Mouse (Mus musculus) urinary bladder, postnatal 36 days (tissue): Measurements from ENCODE around the gene Sema5a.

Source experiments
- DNase-seq, 2 experiments: peaks; one replicate each; pipeline ENCODE4 v3.0.0; 2022; ENCODE audit warnings: low spot score in 2 of 2, mixed read lengths in 1 of 2

Sema5a gene

DNA sequence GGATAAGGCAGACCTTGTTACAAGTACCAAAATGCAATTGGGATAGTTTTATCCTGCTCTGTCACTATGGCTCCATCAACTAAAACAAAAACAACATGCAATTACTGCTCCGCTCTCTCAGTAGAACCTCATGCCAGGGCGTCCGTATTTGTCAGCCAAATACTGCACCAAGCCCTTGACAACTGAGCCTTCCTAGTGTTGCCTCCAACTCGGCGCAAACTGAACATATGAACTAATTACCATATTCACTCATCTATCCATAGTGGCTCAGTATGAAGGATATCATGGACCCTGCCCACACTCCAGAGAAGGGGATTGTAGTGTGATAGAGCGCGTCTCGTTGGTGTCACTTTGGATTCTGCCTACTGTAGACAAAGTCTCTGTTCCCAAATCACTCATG, 389.1 kb downstream of the Sema5a start:
- no peak for DNase-seq

DNA sequence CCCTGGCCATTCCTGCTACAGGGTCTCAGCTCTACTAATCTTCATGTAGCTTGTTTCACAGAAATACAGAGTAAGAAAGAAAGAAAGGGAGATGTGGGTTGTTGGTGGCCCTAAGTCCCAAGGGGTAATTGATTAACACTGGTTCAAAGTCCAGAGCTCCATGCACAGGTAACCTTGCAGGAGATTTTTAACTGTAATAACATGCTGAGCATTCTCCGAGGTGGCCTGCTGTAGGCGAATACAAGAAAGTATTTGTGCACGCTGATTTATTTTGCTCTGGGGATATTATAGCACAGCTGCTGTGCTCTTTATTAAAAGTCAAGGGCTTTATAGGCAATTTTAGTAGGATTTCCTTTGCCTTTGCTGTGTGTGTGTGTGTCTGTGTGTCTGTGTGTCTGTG, 393.3 kb downstream of the Sema5a start:
- DNase-seq: no peak

DNA sequence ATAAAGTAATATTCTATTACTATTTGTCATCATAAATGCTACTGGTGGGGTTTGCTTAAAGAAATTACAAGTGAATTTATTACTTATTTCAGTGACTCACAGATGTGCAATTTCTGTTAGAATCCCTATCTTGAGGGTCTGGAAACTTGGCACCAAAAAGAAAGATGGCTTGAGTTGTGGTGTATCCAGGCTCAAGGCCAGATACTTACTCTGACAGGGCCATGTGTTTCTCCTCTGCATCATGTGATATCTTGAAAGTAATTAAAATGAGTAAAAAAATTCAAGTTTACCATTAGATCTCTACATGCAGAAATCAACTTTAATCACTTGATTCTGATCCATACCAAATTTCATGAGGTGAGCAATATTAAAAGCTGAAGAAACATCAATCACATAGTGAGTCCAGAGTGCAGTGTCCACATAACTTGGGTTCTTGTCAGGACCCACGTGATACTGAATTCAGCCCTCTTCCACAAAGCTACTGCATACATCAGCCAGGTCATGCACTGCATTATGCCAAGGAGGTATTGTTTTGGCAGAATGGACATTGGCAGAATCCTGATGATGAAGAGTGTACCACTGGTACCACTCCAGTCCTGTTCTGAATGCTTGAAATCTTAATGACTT, 402.6 kb downstream of the Sema5a start:
- no peak for DNase-seq

DNA sequence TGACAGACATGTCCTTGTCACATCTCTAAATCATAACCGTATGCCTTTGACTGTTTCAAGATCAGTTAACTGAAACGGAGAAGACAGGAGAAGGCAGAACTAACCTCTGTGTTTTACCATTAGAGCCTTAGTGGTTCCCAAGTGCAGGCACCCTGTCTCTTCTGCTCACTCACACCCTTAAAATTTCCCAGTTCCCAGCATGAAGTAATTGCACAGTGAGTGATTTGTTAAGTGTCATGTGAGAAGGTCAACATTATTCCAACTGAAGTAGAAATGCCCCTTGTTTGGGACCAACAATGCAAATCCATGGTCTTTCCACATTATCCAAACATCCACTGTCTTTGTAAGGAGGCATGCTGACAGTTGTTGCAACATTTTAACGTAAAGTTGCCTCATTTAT, 409.4 kb downstream of the Sema5a start:
- no peak for DNase-seq

DNA sequence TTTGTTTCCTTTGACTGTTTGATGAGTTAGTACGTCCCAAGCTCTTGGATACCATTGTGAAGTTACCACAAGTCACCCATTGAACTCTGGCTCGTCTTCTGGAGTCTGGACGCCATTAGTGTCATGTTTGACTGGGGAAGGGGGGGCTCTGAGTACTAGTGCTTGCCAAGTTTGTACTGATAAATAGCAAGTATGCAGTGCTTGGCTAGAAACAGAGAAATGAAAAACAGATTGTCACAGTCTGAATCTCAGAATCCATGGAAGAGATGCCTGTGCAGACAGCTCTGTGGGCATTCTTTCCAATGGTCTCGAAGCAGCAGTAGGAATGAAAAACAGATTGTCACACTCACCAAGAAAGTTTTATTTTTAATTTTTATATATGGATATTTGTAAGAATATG, 411.4 kb downstream of the Sema5a start:
- no peak for DNase-seq

DNA sequence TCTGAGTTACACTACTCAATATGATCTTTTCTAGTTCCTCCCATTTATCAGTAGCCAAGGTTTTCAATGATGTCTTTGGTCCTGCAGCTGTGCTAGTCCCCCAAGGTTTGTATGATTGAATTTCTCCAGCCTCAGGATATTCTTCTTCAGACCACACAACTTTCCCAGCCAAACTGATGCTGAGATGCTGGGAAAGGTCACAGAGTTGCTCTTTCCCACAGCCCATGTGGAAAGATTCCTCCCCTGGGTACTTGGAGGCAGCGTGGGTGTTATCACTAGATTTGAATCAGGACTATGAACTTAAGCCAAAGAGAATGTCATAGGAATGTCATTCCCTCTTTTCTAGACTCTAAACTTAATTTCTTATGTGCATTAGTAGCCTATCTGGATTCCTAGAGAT, 431.8 kb downstream of the Sema5a start:
- DNase-seq: no peak

DNA sequence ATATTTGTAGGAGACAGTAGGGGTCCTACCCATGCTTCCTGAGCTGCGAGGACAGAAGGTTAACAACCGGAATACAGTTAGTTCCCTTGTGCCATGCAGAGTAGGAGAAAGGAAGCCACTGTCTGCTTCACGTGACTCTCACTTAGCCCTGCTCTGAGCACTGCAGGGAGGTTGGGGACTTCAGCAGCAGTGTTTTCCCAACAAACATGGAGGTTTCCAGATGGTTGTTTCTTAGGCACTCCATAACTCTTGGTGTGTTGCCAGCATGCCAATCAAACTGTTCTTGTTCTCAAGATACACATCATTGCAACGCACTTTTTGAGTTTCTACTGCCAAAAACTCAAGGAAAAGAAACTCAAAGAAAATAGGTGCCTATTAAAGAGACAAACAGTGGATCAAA, 440.5 kb downstream of the Sema5a start:
- DNase-seq: no peak

DNA sequence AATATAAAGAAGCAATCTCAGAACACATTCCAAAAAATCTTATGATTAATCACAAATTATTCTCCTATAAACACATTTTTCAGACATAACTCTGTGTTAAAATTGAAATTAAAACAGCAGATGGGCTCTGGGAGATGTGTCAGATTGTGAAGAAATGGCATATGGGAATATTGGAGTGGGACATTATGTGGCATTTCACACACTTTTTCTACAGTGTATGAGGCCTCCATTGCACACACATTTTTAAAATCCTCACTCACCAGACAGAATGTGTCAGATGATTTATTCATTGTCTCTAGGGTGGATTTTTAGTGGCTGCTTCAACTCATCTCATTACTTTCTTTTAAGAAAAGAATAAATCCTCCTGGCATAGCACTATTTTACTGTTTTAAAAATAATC, 446.4 kb downstream of the Sema5a start:
- no peak for DNase-seq

DNA sequence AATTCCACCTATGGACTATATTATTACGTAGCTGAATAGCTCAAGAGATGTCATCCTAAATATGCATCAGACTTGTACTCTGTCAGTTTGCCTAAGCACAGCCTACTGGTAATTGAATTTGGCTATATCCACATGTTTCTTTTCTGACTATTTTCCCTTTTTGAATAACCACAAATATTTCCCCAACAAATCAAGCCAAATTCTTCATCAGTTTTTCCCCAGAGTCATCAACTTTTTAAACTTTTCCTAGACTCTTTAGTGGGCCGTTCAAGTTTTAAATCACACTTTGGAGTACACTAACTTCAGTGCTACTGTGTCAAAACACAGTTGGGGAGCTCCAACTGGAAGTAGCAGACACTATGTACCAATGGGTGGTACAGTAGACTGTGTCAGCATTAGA, 448.4 kb downstream of the Sema5a start:
- DNase-seq: no peak

DNA sequence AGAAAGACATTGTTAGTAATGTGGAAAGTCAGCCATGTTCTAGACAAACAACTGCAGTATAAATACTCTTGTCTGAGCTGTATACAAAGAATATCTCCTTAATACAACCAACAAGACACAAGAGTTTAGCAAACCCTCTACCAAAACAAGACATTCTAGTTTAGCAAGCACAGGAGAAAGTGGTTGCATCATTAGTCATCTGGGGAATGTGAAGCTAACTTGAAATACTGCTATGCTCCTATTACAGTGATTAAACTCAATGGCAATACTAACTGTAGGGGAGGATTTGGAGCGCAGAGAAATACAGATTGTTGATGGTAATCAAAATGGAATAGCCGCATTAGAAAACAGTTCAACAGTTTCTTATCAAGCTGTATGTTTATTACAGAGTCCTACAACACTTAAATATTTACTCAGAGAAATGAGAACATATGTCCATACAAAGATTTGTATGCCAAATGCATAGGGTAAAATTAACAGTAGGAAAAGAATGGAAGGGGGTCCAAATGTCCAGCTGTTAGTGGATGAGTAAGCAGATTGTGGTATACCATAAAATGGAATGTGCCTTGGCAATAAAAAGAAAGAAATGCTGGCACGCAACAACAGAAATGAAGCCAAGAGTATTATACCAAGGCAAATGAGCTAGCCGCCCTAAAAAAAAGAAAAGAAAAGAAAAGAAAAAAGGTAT, 472.8 kb downstream of the Sema5a start:
- no peak for DNase-seq

DNA sequence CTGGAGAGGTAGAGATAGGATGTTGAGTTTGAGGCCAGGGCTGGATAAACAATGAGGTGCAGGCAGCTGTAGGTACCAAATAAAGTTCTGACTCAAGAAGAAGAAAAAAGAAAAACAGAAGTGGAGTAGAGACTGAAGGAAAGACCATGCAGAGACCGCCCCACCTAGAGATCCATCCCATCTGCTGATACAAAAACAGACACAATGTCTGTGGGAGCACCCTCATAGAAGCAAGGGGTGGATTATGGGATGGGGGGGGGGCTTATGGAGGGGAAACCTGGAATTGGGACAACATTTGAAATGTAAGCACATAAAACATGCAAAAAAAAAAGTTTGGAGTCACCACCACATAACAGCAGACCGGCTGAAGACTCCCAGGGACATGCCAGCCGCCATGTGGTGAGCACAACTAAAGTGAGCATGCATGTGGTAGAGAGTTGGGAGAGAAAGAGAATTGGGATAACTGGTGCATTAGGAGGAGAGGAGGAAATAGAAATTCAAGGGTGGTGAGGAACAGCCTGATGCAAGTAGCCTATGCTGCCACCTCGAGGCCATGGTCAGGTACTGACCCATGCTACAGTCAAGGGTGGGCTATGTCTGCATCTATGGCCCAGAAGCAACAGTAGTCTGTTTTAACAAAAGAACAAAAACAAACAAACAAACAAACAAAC, 473.8 kb downstream of the Sema5a start:
- DNase-seq: peak in 1 of 2 experiments; percentile 14

DNA sequence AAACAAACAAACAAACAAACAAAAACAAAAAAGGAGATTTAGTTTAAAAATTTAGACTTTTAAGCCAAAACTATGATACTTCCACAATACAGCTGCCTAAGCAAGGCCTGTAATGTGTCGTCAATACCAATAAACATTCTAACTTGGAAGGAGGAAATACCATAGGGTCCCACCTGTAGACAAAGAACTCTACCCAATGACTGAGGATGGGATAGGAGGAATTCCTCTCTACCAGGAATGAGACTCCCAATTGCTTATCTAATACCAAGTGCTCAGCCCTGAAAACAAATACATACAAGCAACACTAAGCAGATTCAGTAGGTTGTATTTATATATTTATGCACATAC, 474.3 kb downstream of the Sema5a start:
- DNase-seq: no peak

DNA sequence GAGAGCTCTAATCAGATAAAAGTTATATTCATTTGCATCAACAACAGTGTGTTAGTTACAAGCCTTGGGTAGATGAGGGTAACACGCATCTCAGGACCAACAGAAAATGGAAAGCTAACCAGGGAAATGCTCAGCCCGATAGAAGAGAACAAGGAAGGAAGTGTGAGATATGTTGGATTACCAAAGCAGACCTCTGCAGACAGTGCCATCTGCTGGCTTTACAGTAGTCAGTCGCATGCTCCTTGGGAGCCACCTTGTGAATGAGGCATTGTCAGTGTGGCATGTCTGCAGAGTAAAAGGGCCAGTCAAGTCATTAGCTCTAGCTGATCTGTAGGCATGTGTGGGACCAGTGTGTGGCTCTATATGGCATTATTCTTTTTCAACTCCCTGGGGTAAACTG, 486.2 kb downstream of the Sema5a start:
- peak in 1 of 2 experiments; percentile 3 for DNase-seq
